Mouse (Mus musculus): Measurements from ENCODE around the gene Dnaja3. TPM values are rescaled to one million over a fixed set of nuclear protein-coding genes. Genes with fewer than 3 reads are reported as not detected.

Gene Dnaja3
- polyA plus RNA-seq, 1 experiment from 2014 or later, result 68.8 TPM

GRCm38 (mm10) chr16:4597296-4597695 lies 42.5 kb upstream of the Dnaja3 start:
- ATAC-seq (ENCODE audit: low FRiP score, low TSS enrichment), result no peak
- H3K27me3 ChIP-seq (ENCODE audit: control insufficient read depth, insufficient read depth, low read length), result no peaks in the 10 kb centered on the region
- peaks cover 3% of the 10 kb centered on the region; the same call in 1 of the 2 replicates for H3K36me3 ChIP-seq (ENCODE audit: control insufficient read depth, insufficient read depth, low read length)
- H3K4me3 ChIP-seq (ENCODE audit: low read length), result 0 out of 2 replicates have a peak overlapping the region, but pooled peaks have one; percentile 3
- peaks cover 61% of the 10 kb centered on the region for H3K4me1 ChIP-seq (ENCODE audit: control insufficient read depth, insufficient read depth, low read length)
- peak overlapping the region; percentile 95; the same call in 1 of the 2 replicates for H3K4me2 ChIP-seq (replicated peaks; ENCODE audit: low read depth, low read length)
- WGBS, result 60% methylated on average over 7 of the region's 7 CpGs
- no peak overlapping the region for H3K27ac ChIP-seq (ENCODE audit: low read depth, low read length)
- H3K9ac ChIP-seq (ENCODE audit: low read depth, low read length), result 0 out of 2 replicates have a peak overlapping the region, but pooled peaks have one; percentile 2
- H3K9me3 ChIP-seq (ENCODE audit: control insufficient read depth, low read length), result no peaks in the 10 kb centered on the region

- Histone ChIP-seq H3K9me3 (ENCODE audit: control insufficient read depth, low read length) (no peaks in the 10 kb centered on the region), H3K4me2 (replicated peaks; ENCODE audit: low read depth, low read length) (peak overlapping the region; percentile 12; the same call in 1 of the 2 replicates), H3K27me3 (ENCODE audit: control insufficient read depth, insufficient read depth, low read length) (no peaks in the 10 kb centered on the region), H3K36me3 (ENCODE audit: control insufficient read depth, insufficient read depth, low read length) (peaks cover 3% of the 10 kb centered on the region; the same call in 1 of the 2 replicates), H3K9ac (ENCODE audit: low read depth, low read length) (peak overlapping the region; percentile 47; the same call in 1 of the 2 replicates), H3K4me1 (ENCODE audit: control insufficient read depth, insufficient read depth, low read length) (peaks cover 68% of the 10 kb centered on the region), H3K27ac (ENCODE audit: low read depth, low read length) (peak overlapping the region; percentile 55; the same call in 1 of the 2 replicates), H3K4me3 (ENCODE audit: low read length) (no peak overlapping the region)
- no peak for ATAC-seq (ENCODE audit: low FRiP score, low TSS enrichment)
- 53% methylated on average over 5 of the region's 5 CpGs for WGBS
These were observed 41.7 kb upstream of the Dnaja3 start for GRCm38 (mm10) chr16:4598041-4598440.

- H3K36me3 ChIP-seq (ENCODE audit: control insufficient read depth, insufficient read depth, low read length), result peaks cover 3% of the 10 kb centered on the region; the same call in 1 of the 2 replicates
- H3K9ac ChIP-seq (ENCODE audit: low read depth, low read length), result peak overlapping the region; percentile 47; the same call in 1 of the 2 replicates
- H3K4me2 ChIP-seq (replicated peaks; ENCODE audit: low read depth, low read length), result peak overlapping the region; percentile 12
- no peaks in the 10 kb centered on the region for H3K27me3 ChIP-seq (ENCODE audit: control insufficient read depth, insufficient read depth, low read length)
- peak overlapping the region; percentile 55; the same call in 1 of the 2 replicates for H3K27ac ChIP-seq (ENCODE audit: low read depth, low read length)
- peaks cover 73% of the 10 kb centered on the region for H3K4me1 ChIP-seq (ENCODE audit: control insufficient read depth, insufficient read depth, low read length)
- no peaks in the 10 kb centered on the region for H3K9me3 ChIP-seq (ENCODE audit: control insufficient read depth, low read length)
- WGBS, result 24% methylated on average over 6 of the region's 6 CpGs
- no peak overlapping the region for H3K4me3 ChIP-seq (ENCODE audit: low read length)
- ATAC-seq (ENCODE audit: low FRiP score, low TSS enrichment), result no peak
These were observed 40.8 kb upstream of the Dnaja3 start for GRCm38 (mm10) chr16:4598891-4599543.

GRCm38 (mm10) chr16:4599616-4600015 lies 40.2 kb upstream of the Dnaja3 start:
- no peak overlapping the region for H3K4me2 ChIP-seq (replicated peaks; ENCODE audit: low read depth, low read length)
- no peak overlapping the region; the same call in 1 of the 2 replicates for H3K27ac ChIP-seq (ENCODE audit: low read depth, low read length)
- no peak for ATAC-seq (ENCODE audit: low FRiP score, low TSS enrichment)
- peaks cover 79% of the 10 kb centered on the region for H3K4me1 ChIP-seq (ENCODE audit: control insufficient read depth, insufficient read depth, low read length)
- H3K27me3 ChIP-seq (ENCODE audit: control insufficient read depth, insufficient read depth, low read length), result no peaks in the 10 kb centered on the region
- no peaks in the 10 kb centered on the region for H3K9me3 ChIP-seq (ENCODE audit: control insufficient read depth, low read length)
- no peak overlapping the region for H3K9ac ChIP-seq (ENCODE audit: low read depth, low read length)
- peaks cover 3% of the 10 kb centered on the region; the same call in 1 of the 2 replicates for H3K36me3 ChIP-seq (ENCODE audit: control insufficient read depth, insufficient read depth, low read length)
- WGBS, result 85% methylated on average over 3 of the region's 3 CpGs
- H3K4me3 ChIP-seq (ENCODE audit: low read length), result no peak overlapping the region

- WGBS, result 76% methylated on average over 9 of the region's 9 CpGs
- ATAC-seq (ENCODE audit: low FRiP score, low TSS enrichment), result no peak
- Histone ChIP-seq H3K36me3 (ENCODE audit: control insufficient read depth, insufficient read depth, low read length) (peaks cover 3% of the 10 kb centered on the region; the same call in 1 of the 2 replicates), H3K4me2 (replicated peaks; ENCODE audit: low read depth, low read length) (no peak overlapping the region), H3K9ac (ENCODE audit: low read depth, low read length) (no peak overlapping the region), H3K4me3 (ENCODE audit: low read length) (no peak overlapping the region), H3K27me3 (ENCODE audit: control insufficient read depth, insufficient read depth, low read length) (no peaks in the 10 kb centered on the region), H3K4me1 (ENCODE audit: control insufficient read depth, insufficient read depth, low read length) (peaks cover 87% of the 10 kb centered on the region), H3K27ac (ENCODE audit: low read depth, low read length) (peak overlapping the region; percentile 34; the same call in 1 of the 2 replicates), H3K9me3 (ENCODE audit: control insufficient read depth, low read length) (no peaks in the 10 kb centered on the region)
These were observed 39.0 kb upstream of the Dnaja3 start for GRCm38 (mm10) chr16:4600701-4601310.

GRCm38 (mm10) chr16:4602189-4602588 lies 37.6 kb upstream of the Dnaja3 start:
- Histone ChIP-seq H3K4me2 (replicated peaks; ENCODE audit: low read depth, low read length) (no peak overlapping the region; the same call in 1 of the 2 replicates), H3K36me3 (ENCODE audit: control insufficient read depth, insufficient read depth, low read length) (peaks cover 3% of the 10 kb centered on the region; the same call in 1 of the 2 replicates), H3K9me3 (ENCODE audit: control insufficient read depth, low read length) (no peaks in the 10 kb centered on the region), H3K4me3 (ENCODE audit: low read length) (no peak overlapping the region), H3K9ac (ENCODE audit: low read depth, low read length) (no peak overlapping the region), H3K27ac (ENCODE audit: low read depth, low read length) (peak overlapping the region; percentile 85), H3K27me3 (ENCODE audit: control insufficient read depth, insufficient read depth, low read length) (no peaks in the 10 kb centered on the region), H3K4me1 (ENCODE audit: control insufficient read depth, insufficient read depth, low read length) (peaks cover 87% of the 10 kb centered on the region)
- ATAC-seq (ENCODE audit: low FRiP score, low TSS enrichment), result 0 out of 2 replicates have a peak, but pooled peaks have one; percentile 3
- 14% methylated on average over 3 of the region's 3 CpGs for WGBS

- Histone ChIP-seq H3K36me3 (ENCODE audit: control insufficient read depth, insufficient read depth, low read length) (peaks cover 2% of the 10 kb centered on the region; the same call in 1 of the 2 replicates), H3K9ac (ENCODE audit: low read depth, low read length) (peak overlapping the region; percentile 42; the same call in 1 of the 2 replicates), H3K4me3 (ENCODE audit: low read length) (no peak overlapping the region), H3K27me3 (ENCODE audit: control insufficient read depth, insufficient read depth, low read length) (no peaks in the 10 kb centered on the region), H3K27ac (ENCODE audit: low read depth, low read length) (peak overlapping the region; percentile 85), H3K9me3 (ENCODE audit: control insufficient read depth, low read length) (no peaks in the 10 kb centered on the region), H3K4me2 (replicated peaks; ENCODE audit: low read depth, low read length) (peak overlapping the region; percentile 29; the same call in 1 of the 2 replicates), H3K4me1 (ENCODE audit: control insufficient read depth, insufficient read depth, low read length) (peaks cover 85% of the 10 kb centered on the region)
- 16% methylated on average over 7 of the region's 7 CpGs for WGBS
- peak; percentile 38; the same call in 1 of the 2 replicates for ATAC-seq (ENCODE audit: low FRiP score, low TSS enrichment)
These were observed 36.9 kb upstream of the Dnaja3 start for GRCm38 (mm10) chr16:4602766-4603452.

- Histone ChIP-seq H3K4me1 (ENCODE audit: control insufficient read depth, insufficient read depth, low read length) (peaks cover 85% of the 10 kb centered on the region), H3K4me2 (replicated peaks; ENCODE audit: low read depth, low read length) (peak overlapping the region; percentile 29), H3K9me3 (ENCODE audit: control insufficient read depth, low read length) (no peaks in the 10 kb centered on the region), H3K27ac (ENCODE audit: low read depth, low read length) (peak overlapping the region; percentile 85), H3K4me3 (ENCODE audit: low read length) (no peak overlapping the region), H3K36me3 (ENCODE audit: control insufficient read depth, insufficient read depth, low read length) (peaks cover under 1% of the 10 kb centered on the region), H3K27me3 (ENCODE audit: control insufficient read depth, insufficient read depth, low read length) (no peaks in the 10 kb centered on the region), H3K9ac (ENCODE audit: low read depth, low read length) (peak overlapping the region; percentile 46; the same call in 1 of the 2 replicates)
- no peak for ATAC-seq (ENCODE audit: low FRiP score, low TSS enrichment)
- WGBS, result 45% methylated on average over 1 of the region's 1 CpGs
These were observed 36.3 kb upstream of the Dnaja3 start for GRCm38 (mm10) chr16:4603453-4603837.

All from kidney, embryonic 14.5 days (tissue).